Mouse (Mus musculus): ENCODE measurements around the gene Ctbp2.

Ctbp2 gene

DNA sequence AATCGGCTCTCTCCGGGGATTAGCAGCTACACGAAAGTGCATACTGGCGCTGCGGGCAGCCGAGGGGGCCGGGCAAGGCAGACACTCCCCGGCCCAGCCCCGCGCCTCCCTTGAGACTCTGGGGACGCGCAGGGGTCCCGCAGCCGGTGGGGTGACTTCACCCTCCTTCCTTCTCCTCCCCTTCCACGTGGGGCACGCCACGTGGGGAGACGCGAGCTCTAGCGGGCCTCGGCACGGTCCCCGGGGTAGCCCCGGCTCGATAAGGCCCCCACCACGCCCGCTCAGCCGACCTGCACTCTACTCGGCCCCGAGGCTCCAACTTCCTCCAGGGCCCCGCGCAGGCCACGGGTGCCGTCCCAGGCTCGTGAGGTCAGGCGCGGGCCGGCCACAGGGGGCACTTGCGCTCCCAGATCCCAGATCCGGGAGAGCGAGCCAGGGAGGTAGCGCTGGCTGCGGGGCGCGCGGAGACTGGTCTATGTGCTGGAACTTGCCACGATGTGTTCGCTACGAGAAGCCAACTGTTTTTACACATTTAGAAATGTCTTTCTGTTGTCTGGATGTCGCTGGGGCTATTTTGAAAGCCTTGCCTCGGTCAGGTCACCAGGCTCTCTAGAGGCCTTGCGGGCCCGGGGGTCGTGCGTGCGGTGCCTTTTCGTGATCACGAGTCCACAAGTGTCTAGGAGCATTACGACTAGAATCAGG is at the start of gene Ctbp2:
TSS of gene Ctbp2 (minus strand) at position 356 of the 702 bp plus-strand sequence.
- peak; percentile 74 for DNase-seq (ENCODE audit: low spot score)

DNA sequence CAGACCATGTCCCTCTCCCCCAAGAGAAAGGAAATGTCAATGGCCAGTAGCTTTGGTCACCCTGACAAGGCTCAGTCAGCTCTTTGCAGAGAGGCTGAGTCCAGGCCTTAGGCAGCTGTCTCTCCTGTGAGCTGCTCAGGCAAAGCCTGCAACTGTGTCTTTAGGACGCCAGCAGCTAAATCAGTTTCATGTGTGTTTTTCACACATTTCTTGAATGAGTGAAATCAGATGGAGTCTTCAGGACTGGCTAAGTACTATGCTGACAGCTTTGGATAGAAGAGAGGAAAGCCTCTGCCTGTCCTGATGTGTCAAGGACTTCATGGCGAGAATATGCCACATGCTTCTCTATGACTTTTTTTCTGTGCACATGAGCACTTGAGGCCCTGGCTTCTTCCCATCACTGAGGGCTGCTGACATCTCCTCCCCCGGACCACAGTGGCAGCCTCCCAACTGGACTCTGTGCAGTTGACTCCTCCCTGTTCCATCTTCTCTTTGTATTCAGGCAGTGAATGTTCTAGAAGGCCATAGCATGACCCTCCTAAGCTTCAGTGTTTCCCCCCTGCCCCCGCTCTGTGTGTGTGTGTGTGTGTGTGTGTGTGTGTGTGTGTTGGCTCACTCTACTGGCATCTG is 47.4 kb upstream of the Ctbp2 start:
- peak; percentile 46 for DNase-seq (ENCODE audit: low spot score)

DNA sequence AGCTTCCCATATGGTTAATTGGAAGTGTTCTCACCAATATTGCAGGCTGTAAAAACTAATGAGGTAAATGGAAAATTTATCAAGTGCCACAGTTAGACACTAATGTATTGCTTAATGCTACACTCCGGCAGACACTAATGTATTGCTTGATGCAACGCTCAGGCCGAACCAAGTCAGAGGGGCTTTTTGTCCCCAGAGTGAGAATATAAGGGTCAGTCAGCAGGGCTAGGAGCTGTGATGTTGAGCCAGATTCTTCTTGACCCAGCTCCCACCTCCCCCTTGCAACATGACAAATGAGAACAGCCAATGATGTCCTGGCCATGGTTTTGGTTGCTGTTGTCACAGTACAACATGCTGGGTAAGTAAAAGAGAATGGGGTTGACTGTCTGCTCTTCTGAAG is 44.8 kb upstream of the Ctbp2 start:
- no peak for DNase-seq (ENCODE audit: low spot score)

DNA sequence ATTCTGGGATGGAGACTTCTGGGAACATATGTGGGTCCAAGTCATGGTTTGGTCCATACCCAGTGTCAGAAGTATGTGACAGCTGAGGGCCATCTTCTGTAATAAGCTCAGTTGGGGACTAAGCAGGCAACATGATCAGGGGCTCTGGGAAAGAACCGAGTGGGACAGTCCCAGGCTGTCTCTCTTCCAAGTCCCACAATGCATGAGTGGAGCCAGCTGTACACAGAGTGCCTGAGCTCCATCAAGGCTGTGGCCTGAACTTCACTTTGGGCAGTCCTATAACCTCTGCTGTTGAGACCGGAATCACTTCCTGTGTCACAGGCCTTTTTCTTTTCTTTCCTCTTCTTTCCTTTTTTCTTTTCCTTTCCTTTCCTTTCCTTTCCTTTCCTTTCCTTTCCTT is 43.7 kb upstream of the Ctbp2 start:
- DNase-seq (ENCODE audit: low spot score): no peak

DNA sequence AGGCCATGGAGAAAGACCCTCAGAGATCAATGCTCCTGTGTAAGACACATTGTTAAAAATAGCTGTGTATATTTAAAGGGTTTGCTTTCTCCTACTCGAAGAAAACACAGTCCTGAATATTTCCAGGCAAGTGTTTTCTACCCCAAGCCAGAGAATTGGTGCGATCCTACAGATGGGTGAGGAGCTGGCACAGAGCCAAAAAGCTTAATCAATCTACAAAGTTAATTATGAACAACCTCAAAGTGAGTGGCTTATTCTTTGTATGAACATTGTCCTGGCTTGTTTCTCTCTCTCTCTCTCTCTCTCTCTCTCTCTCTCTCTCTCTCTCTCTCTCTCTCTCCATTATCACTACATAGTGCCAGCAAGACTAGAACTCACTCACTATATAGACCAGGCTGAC is 40.6 kb upstream of the Ctbp2 start:
- no peak for DNase-seq (ENCODE audit: low spot score)

DNA sequence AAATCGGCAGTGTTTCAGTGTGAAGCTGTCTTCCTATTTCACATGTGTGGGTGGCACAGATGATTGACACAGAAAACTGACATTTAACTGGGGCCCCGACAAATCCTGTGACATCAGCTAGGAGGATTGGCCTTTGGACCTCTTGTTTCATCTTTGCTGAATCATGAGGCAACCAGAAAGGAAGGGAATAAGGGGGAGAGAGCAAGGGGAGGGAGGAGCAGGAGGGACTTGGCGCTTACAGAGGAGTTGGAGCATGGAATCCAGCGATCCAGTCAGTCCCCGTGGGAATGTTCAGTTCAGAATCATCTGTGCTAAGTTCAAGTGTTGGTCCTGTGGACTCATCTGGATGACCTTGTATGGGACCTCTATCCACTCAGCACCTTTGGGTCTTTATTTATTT is 38.9 kb upstream of the Ctbp2 start:
- DNase-seq (ENCODE audit: low spot score): no peak

DNA sequence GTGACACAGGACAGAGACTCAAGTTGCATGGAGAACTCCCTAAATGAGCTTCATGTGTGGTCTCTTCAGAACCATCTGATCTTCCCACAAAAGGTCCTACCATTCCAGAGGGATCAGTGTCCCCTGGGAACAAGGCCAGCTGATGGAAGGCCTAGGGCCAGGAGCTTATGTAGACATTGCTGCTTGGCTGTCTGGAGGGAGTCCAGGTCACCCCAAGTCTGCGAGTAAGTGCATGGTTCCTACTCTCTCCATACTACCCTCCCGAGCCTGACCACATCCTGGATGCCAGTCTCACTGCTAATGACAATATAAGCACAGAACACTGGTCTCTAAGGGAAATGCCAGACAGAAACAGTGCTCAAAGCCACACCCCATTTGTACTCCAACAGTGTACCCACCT is 38.0 kb upstream of the Ctbp2 start:
- DNase-seq (ENCODE audit: low spot score): no peak

DNA sequence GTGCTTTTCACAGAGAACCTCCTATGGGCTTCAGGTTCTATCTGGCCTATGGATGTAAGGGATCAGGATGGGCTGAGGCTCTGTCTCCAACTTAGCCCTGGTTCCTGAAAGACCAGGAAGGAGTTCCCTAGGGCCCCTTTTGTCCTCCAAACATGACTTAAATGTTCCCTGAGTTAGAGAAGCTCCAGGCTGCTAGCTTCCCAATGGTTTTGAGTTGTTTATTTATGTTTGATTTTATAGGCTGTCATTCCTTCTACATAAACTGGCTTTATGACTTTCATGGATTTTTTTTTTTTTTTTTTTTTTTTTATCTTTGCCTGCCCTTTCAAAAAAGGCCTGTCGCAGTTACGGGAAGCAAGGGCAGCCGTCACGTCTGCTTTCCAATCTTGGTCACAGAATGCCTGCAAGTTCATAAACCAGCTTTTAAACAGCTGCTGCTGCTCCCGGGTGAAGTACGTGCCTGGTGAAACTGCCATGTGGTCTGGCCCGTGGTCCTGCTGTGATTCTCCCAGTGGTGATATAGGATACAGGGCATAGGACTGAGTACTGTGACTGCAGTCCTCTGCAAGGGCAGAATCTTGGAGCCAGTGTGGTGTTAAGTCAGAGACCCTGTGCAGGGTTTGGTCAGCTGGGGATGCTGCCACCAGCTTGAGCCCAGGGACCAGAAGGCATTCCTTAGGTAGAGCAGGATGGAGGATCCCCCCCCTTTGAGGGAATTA is 37.4 kb upstream of the Ctbp2 start:
- no peak for DNase-seq (ENCODE audit: low spot score)

DNA sequence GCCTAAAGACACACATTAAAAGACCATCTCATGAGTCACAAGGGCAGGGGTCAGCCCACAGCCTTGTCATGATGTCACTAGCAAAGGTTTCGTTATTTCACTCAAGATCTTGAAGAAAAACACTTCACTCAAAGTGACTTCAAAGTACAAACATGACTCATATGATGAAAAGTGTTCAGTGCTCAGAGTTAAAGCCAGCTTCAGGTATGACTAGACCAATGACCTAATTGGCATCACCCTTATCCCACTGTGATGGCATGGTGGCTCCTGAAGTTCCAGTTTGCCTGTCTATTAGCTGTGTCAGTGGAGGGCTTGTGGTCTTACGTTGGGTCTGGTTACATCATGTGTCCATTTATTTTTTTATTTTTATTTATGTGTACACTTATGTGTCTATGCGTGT is 35.4 kb upstream of the Ctbp2 start:
- no peak for DNase-seq (ENCODE audit: low spot score)

DNA sequence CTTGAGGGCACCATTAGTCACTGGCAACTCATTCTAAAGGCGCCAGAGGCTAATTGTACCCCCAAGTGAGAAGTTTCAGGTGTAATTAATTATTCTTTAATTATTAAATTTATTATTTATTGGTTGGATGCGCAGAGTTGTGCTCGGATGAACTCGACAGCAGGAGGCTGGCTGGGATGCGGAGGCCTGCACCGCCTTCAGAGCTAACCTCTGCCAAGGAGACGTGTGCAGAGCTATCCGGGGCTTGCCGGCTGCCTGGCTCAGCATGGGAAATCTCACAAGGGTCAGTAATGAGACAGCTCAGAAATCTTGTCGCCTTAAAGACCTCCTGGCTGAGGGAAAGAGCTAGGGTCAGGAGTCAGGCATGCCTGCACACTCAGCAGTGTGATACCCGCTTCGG is 31.5 kb upstream of the Ctbp2 start:
- DNase-seq (ENCODE audit: low spot score): no peak

DNA sequence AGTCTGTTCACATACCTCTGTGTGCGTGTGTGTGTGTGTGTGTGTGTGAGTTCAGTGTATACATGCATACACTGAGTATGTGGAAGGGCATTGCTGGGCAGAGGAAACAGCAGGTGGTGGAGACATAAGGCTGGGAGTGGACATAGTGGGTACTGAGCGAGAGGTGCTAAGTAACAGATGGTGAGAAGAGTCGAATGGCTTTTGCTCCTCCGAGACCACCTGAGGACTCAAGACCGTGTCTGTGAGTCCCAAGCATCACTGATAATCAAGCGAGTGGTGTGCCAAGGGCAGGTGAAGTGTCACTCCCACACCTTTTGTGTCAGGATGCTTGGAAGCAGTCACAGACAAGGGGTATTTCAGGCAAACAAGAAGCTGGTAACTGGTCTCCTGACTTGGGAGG is 30.7 kb upstream of the Ctbp2 start:
- no peak for DNase-seq (ENCODE audit: low spot score)

DNA sequence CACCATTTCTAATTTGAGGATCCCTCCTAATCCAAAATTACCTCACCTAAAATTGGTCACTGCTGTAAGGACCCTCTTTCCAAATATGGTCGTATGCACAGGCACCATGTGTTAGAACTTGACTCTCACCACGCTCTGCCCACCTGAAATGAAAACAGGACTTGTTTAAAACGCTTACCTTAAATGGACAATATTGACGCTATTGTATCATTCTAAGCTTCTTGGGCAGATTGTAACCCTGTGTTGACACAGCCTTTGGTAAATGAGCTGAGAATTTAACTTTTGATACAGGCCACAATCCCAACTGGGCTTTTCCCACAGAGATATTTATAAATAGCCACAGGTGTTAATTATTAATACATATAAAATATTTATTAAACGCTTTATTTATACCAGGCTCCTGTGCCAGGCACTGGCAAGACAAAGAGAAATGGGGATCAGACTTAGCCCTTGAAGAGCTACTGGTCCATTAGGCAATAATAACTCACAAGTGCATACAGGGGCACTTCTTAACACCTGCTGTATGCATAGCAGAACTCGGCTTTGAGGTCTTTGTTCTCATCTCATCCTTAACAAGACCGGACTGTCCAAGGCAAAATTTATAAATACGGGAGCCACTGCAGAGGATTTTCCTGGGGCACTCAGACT is 15.7 kb upstream of the Ctbp2 start:
- no peak for DNase-seq (ENCODE audit: low spot score)

DNA sequence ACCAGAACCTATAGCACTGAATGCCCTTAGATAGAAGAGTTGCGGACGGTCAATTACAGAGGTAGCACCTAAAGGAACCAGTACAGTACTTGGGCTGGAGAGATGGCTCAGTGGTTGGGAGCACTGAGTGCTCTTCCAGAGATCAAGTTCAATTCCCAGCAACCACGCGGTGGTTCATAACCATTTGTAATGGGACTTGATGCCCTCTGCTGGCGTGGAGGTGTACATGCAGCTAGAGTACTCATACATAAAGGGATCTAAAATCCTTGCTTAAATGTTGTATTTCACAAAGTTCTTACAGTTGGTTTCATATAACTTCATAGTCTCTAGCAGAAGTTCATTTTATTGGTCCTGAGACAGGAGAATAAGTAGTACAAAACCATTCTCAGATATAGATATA is 9.4 kb upstream of the Ctbp2 start:
- no peak for DNase-seq (ENCODE audit: low spot score)

DNA sequence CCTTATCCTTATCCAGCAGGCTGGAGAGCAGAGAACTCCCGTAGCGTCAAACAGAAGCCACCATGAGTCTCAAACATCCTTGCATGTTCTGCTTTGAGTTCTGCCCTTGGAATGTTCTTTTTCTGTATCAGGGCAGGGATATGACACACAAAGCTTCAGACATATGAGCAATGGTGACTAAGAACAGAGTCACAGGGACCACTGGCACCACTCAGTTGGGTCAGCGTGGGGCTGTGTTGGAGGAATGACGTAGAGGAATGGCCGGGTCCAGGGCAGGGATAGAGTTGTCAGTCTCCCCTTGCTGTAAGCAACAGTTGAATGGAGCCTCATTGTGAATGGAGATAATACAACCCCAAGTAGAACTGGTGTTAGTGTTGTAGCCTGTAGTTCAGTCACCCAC is 8.5 kb upstream of the Ctbp2 start:
- DNase-seq (ENCODE audit: low spot score): no peak

DNA sequence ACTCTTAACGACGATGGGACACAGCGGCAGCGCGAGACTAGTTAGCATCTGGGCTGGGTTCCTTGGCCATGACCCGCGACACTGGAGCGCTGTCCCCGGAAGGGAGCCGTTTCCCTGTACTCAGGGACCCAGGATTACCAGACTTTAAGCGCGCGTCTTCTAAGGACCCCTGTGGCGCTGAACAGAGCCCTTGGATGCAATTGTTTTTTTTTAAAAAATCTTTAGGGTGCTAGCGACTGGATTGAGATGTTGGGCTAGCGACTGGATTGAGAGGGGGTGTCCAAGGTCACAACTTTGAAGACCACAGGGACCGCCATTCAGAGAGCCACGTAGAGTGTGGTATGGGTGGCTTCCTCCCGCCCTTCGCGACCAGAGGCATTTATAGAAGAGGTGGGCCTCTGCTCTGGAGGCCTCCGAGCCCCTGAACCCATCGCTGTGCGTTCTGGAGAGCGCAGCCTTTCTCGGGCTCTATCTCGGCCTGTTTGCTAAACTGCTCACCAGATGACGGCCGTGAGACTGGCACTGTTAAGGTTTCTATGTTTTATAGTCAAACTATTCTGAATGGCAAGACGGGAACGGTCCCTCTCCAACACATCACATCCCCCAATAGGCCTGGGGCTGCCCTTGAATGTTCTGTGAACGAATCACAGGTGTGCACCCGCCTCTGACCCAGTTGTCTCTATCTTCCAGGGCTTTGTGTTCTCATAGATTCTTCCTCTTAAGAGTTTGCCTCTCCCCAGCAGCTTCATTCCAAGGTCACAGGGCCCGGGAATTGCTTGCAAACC is 739 bp upstream of the Ctbp2 start:
- no peak for DNase-seq (ENCODE audit: low spot score)

DNA sequence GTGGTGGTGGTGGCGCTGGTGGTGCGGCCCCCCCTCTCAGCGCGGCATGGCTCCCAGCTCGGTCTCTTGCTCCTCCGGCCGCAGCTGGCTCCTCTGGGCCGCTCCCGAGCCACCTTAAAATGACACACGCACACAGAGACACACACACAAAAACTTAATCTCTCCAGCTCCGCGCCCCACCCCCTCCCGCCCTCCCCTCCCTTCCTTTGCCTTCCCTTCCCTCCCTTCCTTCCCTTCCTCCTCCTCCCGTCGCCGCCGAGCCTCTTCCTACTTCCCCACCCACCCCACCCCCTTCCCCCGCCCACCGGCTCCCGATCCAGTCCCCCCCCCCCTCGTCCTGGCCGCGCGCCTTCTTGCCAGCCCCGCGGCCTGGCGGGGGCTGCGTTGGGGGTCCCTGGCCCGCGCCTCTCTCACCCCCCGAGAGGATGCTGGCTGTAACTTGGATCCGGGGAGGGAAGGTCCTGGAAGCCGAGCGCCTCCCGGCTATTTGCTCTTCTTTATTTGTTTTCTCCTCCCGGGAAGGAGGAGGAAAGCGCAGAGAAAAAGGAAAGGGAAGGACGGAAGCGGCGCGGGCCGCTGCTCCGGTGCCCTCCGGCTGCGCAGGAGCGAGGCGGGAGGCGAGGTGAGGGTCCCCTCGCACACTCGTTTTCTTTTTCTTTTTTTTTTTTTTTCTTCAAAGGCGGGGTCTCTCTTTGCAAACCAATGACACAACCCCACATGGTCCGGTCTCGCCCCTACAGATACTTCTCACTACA is 733 bp downstream of the Ctbp2 start, which contains the start of gene Fgfr2:
TSS of gene Fgfr2 (minus strand) at position 107 of the 755 bp plus-strand sequence.
- DNase-seq (ENCODE audit: low spot score): peak; percentile 31

DNA sequence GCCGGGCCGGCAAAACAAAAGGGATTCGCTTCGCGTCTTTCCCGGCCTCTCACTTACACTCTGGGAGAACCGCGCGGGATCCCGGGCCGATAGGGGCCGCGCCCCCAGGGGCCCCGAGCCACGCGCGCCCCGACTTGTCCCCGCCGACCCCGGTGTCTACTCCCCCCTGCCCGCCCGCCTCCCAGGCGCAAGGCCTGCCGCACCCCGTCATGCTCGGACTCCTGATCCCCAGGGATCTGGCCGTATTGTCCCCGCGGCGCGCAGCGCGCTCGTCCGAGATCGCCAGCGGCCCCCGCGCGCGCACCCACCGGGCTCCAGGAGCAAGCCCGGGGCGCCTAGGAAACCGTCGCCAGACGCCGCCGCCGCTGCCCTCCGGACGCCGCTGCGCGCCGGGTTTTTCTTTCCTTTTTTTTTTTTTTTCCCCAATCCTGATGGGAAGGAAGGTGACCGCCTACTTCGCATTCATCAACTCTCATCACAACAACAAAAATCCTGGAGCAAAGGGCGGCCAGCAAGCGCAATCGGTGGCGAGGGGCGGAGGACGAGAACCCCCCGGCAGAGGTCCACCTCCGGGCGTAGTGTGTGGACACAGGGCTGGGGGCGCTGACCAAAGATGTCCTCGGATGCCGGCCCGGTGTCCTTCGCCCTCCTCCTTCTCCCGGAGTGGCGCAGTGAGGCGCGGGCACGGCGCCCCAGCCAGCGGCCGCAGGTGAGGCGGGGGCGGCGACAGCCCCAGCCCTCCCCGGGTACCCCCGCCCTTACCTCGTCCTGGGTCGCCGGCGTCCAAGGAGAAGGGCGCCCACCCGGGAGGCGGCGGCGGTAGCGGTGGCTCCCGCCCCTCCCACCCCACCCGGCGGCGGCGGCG is 1.5 kb downstream of the Ctbp2 start:
- peak; percentile 34 for DNase-seq (ENCODE audit: low spot score)

DNA sequence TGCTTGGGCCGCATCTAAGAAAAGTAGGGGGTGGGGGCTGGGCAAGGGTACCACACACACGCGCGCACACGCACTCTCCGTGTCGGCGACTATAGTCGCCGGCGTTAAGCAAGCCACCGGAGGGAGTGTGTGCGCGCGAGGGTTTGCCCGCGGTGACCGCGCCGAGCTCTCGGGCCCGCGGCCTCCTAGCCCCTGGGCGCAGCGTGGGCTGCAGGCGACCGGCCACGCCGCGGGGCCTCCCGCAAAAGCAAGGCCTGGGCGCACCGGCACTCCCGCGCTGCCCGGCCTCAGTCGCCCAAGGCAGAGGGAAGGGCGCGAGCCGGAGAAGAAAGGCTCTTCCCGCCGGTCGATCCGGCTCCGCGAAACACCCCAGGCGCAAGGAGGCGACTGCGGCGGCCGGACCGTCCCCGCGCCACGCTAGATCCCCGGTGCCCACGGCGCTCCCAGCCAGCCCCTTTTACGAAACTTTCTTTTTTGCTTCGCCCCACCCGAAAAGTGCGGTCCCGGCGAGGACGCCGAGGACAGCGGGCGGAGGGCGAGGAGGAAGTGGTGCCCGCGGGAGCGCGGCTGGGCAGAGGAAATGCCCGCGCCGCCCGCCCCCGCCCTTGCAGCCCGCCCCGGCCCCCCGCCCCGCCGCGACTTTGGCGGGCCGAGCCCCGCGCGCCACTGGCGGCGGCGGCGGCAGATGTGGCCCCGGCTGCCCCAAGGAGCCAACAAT is 2.3 kb downstream of the Ctbp2 start:
- no peak for DNase-seq (ENCODE audit: low spot score)

DNA sequence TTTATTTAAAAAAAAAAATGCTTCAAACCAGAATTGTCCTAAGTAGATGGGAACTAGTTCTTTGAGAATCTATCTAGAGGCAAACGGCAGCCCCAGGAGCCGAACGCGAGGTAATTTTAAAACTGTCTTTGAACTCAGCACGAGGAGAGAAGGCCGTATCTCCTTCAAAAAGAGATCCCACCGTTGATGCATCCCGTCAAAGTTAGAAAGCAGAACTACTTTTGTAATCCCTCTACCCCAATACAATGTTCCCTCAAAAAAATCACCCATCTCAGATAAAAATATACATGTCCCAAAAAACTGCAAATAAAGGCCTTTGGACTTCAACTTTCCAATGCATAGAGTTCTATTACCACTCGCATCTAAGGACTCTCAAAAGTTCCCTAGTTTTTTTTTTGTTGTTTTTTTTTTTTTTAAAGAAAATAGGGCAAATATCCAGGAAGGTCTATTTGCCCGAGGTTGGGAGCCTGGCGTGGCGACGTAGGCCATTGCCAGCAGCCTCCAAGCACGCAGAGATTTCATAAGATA is 3.0 kb downstream of the Ctbp2 start:
- DNase-seq (ENCODE audit: low spot score): no peak

Measured in testis, postnatal 14 days (tissue).